Mouse (Mus musculus) common myeloid progenitor, adult 5-6 weeks (primary cell): Measurements from ENCODE around the gene Eif4g3. TPM values are rescaled to one million over a fixed set of nuclear protein-coding genes. Genes with fewer than 3 reads are reported as not detected.

ENCODE experiments used
- ATAC-seq: replicated peaks from 2 replicates; pipeline ENCODE4 v1.8.0; 2016; ENCODE audit warnings: low read depth, mild to moderate bottlenecking, moderate TSS enrichment, inconsistent platforms; ENCODE audit not compliant: poor library complexity, severe bottlenecking
- total RNA-seq: library from RNA; stranded (forward); fragments of 200-1000, 187-1606 nt; gene quantifications from 2 replicates; pipeline ENCODE4 v1.2.3, GENCODE M21; 2017

The Eif4g3 gene
- total RNA-seq, 1 experiment from 2014 or later, result 51.2 TPM

- ATAC-seq, result no peak
Measured at GRCm38 (mm10) chr4:138020231-138020630, 27.4 kb downstream of the Eif4g3 start.

- ATAC-seq, result no peak
Measured at GRCm38 (mm10) chr4:138021651-138022050, 28.8 kb downstream of the Eif4g3 start.

GRCm38 (mm10) chr4:138022761-138023160, 29.9 kb downstream of the Eif4g3 start:
- no peak for ATAC-seq

- ATAC-seq, result no peak
Measured at GRCm38 (mm10) chr4:138023403-138024100, 30.7 kb downstream of the Eif4g3 start.

- ATAC-seq, result no peak
Measured at GRCm38 (mm10) chr4:138029168-138029567, 36.3 kb downstream of the Eif4g3 start.

- ATAC-seq, result no peak
Measured at GRCm38 (mm10) chr4:138031828-138032227, 39.0 kb downstream of the Eif4g3 start.

GRCm38 (mm10) chr4:138033871-138034270, 41.0 kb downstream of the Eif4g3 start:
- ATAC-seq, result no peak

- no peak for ATAC-seq
Measured at GRCm38 (mm10) chr4:138035435-138036120, 42.8 kb downstream of the Eif4g3 start.

GRCm38 (mm10) chr4:138037110-138037509, 44.3 kb downstream of the Eif4g3 start:
- ATAC-seq, result no peak

GRCm38 (mm10) chr4:138037896-138038295, 45.1 kb downstream of the Eif4g3 start:
- ATAC-seq, result no peak

- ATAC-seq, result no peak
Measured at GRCm38 (mm10) chr4:138038365-138039274, 45.8 kb downstream of the Eif4g3 start.

GRCm38 (mm10) chr4:138039275-138039651, 46.4 kb downstream of the Eif4g3 start:
- ATAC-seq, result no peak

GRCm38 (mm10) chr4:138040589-138040988, 47.8 kb downstream of the Eif4g3 start:
- ATAC-seq, result no peak

- no peak for ATAC-seq
Measured at GRCm38 (mm10) chr4:138041566-138042256, 48.9 kb downstream of the Eif4g3 start.

- no peak for ATAC-seq
Measured at GRCm38 (mm10) chr4:138042257-138042589, 49.4 kb downstream of the Eif4g3 start.

- ATAC-seq, result no peak
Measured at GRCm38 (mm10) chr4:138042625-138043024, 49.8 kb downstream of the Eif4g3 start.

GRCm38 (mm10) chr4:138044841-138045500, 52.1 kb downstream of the Eif4g3 start:
- ATAC-seq, result no peak

- ATAC-seq, result no peak
Measured at GRCm38 (mm10) chr4:138045809-138046208, 53.0 kb downstream of the Eif4g3 start.

GRCm38 (mm10) chr4:138046371-138046770, 53.5 kb downstream of the Eif4g3 start:
- no peak for ATAC-seq

- ATAC-seq, result no peak
Measured at GRCm38 (mm10) chr4:138049547-138049946, 56.7 kb downstream of the Eif4g3 start.
